Mouse (Mus musculus) Muller cell, postnatal 12 days (primary cell): ENCODE data around the gene Spaar.
A peak's percentile ranks its signal among the peaks of the same experiment; 100 is the strongest.
"Not testable (repeated sequence)": the region's sequence is repeated elsewhere in the genome, so short reads cannot be mapped to it uniquely, and the experiment has no call there.

Source experiments
- DNase-seq: peaks from one replicate; pipeline ENCODE4 v3.0.0-alpha.2; 2015; ENCODE audit errors: inconsistent ontology term

Spaar gene

GRCm38 (mm10) chr4:43728576-43728954 is 1.3 kb upstream of the Spaar start:
- peak; percentile 92 for DNase-seq

GRCm38 (mm10) chr4:43729126-43729525 is 708 bp upstream of the Spaar start:
- no peak for DNase-seq

DNA sequence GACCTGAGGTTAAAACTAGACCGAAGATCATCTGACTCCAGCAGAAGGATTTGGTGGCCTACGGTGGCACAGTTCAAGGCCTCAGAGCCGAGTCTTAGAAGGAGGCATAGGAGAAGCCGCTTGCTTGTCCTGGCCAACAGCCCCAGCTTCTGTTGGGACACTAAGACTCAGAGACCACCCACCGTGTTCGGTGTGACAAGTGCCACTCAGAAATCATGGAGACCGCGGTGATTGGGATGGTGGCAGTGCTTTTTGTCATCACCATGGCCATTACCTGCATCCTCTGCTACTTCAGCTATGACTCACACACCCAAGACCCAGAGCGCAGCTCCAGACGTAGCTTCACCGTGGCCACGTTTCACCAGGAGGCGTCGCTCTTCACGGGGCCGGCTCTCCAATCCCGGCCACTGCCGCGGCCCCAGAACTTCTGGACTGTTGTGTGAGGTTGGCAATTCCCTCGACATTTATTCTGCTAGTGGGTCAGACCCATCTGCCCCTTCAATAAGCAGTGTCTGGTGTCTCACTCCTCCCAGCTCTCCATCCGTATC is 990 bp downstream of the Spaar start:
- no peak for DNase-seq

- DNase-seq, result no peak
These were observed 2.3 kb downstream of the Spaar start for GRCm38 (mm10) chr4:43732171-43732570.

- DNase-seq, result no peak
These were observed 3.4 kb downstream of the Spaar start for GRCm38 (mm10) chr4:43733186-43733585.

DNA sequence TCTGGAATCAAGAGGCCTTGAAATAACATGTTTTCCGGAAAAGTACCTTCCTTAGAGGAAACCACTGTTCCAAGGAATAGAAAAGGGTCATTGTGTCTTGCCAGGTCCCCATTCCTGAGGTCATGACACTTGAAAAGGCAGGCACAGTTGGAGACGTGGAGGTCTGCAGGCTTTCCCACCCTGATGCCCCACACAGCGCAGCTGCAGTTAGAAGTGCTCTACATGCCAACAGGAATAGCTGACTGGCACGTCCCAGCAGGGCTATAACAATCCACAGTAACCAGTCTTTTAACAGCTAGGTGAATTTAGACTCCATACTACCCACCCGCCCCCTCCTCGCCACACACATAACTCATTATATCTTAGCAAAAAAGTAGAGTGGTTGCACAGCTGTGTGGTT is 7.3 kb downstream of the Spaar start:
- no peak for DNase-seq

DNA sequence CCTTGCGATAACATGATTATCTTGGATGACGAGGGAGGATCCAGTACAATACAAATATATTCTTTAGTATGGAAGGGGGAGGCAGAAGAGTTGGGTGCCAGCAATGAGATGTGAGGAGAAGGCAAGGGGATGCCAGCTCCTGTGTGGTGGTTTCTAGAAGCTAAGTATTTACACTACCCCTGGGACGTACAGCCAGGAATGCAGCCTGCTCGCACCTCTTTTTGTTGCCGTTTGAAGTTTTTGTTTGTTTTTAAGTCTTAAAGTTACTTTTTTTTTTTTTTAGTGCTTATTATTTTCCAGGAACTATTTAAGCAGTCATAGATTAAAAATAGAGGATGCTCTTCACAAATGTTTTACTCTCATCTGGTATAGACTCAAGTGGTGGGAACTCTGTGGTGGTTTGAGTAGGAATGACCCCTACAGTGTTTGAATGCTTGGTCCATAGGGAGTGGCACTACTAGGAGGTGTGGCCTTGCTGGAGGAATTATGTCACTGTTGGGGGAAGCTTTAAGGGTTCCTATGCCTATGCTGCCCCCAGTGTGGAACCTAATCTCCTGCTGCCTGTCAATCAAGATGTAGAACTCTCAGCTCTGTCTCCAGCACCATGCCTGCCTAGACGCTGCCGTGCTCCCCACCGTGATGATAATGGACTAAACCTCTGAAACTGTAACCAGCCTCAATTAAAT is 9.3 kb downstream of the Spaar start:
- no peak for DNase-seq

DNA sequence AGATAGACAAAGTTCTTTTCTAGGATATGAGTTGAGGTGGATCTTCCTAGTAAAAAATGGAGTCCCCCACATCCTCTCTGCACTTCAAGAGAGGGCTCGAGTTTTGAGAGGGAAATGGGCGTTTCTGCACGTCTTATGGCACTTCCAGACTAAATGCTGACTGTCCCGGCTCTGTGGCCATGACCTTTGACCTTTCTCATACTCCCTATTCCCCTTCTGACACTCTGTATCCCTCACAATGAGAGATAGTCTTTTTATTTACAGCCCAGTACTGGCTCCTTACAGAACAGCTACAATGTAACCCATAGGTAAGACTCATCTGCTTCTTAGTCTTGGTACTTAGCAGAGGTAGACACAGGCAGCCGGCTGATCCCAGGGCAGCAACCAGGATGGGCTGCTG is 11.7 kb downstream of the Spaar start:
- DNase-seq, result no peak

- DNase-seq, result no peak
These were observed 12.8 kb downstream of the Spaar start for GRCm38 (mm10) chr4:43742637-43743036.

DNA sequence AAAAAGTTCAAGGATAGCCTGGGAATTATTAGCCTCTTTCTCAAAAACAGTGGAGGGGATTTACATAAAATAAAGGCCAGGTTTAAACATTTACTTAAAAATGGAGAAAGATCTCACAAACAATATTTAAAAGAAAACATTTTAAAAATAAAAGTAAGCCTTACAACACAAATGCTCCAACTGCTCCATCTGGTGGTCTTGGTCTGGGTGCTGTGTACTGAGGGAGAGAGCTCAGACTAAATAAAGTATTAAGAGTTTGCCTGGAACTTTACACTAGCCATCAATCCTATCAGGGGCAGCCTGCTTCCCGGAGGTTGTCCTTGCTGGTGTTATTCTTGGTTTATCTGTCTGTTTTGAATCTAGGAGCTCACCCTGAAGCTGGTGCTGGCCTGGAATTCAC is 13.3 kb downstream of the Spaar start:
- no peak for DNase-seq

DNA sequence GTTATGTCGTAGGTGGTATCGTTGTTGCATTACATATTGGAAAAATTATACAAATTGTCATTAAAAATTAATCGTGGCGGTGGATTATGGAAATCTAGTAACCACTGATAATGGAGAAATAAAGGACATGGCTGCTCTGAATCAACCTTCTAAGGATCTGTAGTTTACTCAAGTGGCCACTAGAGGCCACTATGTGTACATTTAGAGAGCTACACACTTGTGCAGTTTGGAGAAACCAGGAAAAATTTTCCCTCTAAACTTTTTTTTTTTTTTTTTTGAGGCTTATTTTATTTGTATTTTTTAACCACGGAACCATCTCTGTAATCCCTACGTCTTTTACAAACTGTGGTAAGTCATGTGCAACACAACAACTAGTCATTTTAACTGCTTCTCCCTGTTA is 15.4 kb downstream of the Spaar start:
- DNase-seq, result no peak

DNA sequence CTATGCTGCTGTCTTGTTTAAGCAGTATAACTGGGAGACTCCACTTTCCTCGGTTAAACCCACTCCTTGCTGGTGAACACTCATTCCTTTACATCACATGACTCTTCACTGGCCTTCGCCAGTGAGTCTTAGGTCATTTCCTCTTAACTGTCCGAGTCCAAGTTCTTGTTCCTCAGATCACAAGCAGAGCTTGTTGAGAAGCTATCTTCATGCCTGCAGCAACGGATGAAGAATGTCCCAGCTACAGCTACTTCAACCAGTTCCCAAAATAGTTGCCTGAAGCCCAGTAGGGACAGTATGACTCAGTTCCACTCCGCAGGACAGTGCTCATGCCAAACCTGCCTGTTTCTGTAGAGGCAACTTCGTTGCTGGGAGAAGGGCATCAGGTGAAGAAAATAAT is 27.4 kb downstream of the Spaar start:
- DNase-seq, result no peak

DNA sequence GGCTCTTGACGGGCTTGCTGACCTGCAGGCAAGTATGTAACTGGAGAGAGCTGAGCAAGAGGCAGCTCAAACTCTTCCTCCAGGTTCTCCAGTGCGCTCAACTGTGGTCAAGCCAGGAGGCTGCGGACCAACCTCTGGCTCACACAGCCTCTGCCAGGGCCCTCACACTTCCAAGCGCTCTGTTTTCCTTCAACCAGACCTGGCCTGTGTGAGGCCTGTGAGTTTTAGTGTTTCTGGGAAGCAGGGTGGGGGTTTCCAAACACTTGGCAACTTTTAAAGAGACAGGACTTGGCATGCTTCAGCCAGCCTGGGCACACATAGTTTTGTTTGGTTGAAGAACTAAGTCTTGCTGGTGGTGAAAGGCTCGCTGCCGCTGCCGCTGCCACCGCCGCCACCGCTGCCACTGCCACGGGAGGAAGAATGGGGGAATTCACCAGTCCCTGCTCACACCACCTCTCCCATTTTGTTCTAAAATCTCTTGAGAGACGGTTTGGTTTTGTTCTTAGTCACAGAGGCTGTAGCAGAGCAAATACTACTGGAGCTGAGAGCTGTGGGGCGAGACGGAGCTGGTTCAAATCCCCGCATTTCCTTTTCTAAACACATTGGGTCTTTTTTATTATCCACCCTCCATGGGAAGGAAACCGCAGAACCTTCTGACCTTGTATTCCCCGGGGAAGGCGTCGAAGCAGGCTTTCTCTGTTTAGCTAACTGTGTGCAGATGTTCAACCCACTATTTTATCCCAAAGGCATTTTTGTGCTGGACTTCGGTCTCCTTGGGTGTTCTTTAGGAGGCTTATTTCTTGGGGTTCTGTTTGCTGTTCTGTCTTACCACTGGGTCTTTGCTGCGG is 30.0 kb downstream of the Spaar start:
- DNase-seq, result no peak

DNA sequence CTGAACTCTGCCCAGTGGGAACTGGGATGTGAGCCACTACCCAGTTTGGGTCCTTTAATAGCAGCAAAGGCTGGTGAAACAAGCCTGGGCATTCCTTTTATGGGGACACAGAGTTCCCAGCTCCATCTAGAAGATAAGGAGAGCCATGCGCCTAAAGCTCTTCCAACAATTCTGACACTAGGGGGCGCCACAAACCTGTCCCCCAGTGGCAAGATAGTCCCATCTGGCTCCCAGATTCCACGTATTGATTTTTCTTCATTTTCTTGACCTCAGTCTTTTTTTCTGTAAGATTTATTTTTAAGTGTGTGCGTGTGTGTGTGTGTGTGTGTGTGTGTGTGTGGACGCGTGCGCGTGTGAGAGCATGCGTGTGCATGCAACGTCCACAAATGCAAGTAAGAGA is 30.6 kb downstream of the Spaar start:
- DNase-seq, result no peak

DNA sequence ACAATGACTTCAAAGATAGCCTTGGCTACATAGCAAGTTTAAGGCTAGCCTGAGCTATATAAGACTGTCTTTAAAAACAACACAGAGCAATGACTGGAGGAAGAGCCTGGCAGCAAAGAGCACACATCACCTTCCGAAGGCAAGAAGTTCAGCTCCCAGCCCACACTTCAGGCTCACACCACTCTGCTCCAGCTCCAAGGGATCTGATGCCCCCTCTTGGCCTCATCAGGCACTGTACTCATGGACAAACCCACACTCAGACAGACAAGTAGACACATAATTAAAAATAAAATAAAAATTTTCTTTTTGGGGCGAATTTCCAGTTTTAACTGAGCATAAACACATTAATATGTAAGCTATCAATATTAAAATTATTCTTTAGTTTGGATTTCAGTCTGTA is 31.5 kb downstream of the Spaar start:
- no peak for DNase-seq

DNA sequence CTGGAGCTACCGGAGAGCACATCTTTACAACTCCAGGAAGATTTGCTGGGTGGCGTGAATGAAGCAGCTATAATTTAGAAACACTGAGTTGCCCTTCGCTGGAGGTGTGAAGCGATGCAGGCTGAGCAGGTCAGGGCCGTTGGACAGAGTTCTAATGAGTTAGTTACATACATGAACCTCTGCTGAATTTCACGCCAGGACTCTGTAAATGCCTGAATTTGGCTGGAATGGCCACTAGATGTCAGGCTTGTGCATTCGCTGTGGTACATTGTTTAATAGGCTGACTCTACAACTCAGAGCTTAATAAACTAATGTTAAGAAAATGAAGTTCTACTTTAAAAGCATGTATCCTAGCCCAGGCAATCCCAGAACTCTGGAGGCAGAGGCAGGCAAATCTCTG is 33.6 kb downstream of the Spaar start:
- peak; percentile 58 for DNase-seq

GRCm38 (mm10) chr4:43768341-43768740 is 38.5 kb downstream of the Spaar start:
- no peak for DNase-seq

GRCm38 (mm10) chr4:43769374-43769773 is 39.5 kb downstream of the Spaar start:
- no peak for DNase-seq

GRCm38 (mm10) chr4:43770909-43771308 is 41.1 kb downstream of the Spaar start, which contains the start of gene Olfr159:
Olfr159 (minus strand) TSS chr4:43771009.
- DNase-seq, result no peak

GRCm38 (mm10) chr4:43771626-43772025 is 41.8 kb downstream of the Spaar start:
- DNase-seq, result peak; percentile 33

- no peak for DNase-seq
These were observed 42.5 kb downstream of the Spaar start for GRCm38 (mm10) chr4:43772304-43772703.

DNA sequence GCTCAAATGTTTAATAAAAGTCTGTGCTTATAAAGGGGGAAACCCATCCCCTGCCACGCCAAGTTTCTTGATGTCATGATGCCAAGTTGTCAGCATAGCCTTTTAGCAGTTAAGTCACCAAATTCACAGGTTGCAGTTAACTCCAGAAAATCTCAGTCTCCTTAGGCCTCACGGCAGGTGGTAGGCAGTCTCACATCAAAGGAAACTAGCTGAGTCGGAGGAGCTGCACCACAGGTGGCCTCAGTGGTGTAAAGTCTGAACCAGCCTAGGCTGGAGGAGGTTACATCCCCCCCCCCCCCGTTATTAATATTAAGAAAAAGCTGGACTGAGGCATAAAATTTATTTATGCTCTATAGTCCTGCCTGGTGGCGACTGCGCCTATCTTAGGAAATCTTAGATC is 65.5 kb downstream of the Spaar start:
- DNase-seq, result no peak

DNA sequence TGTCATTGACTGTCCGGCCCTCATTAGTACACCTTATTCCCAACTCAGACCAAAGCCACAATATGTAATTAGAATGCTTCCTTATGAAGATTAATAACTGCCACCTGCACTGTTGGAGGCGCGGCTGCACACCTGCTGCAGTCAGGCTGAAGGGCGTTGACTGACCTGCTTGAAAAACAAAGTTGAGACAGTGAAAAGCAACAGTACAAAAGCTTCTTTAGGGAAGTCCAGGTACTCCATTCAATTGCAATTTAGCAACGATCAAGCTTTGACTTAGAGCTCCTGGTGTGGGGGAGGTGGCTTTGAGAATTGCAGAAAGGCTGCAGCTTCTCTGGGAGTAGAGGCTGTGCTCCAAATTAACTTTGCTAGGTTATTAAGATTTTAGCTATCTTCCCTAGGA is 66.0 kb downstream of the Spaar start:
- not testable (repeated sequence) for DNase-seq
